Mouse (Mus musculus) embryonic fibroblast, embryonic 13.5 days (primary cell): ENCODE data around the gene Nsd2. TPM values are rescaled to one million over a fixed set of nuclear protein-coding genes. Genes with fewer than 3 reads are reported as not detected.

Experiments used
- H3K27ac ChIP-seq: 2 replicates; pipeline ENCODE4 v1.5.1; 2012; ENCODE audit warnings: low read length, control low read depth, inconsistent platforms; ENCODE audit not compliant: insufficient read depth
- H3K4me1 ChIP-seq: 2 replicates; pipeline ENCODE4 v1.6.1; 2011; ENCODE audit warnings: low read length; ENCODE audit not compliant: control insufficient read depth, insufficient read depth
- H3K4me3 ChIP-seq: 2 replicates; pipeline ENCODE4 v1.5.1; 2011; ENCODE audit warnings: mild to moderate bottlenecking, control low read depth, low read length; ENCODE audit not compliant: insufficient read depth
- CTCF ChIP-seq: IDR thresholded peaks from 2 replicates; pipeline ENCODE4 v1.5.1; 2011; ENCODE audit warnings: mild to moderate bottlenecking, control low read depth, low read length, moderate library complexity, borderline replicate concordance; ENCODE audit not compliant: insufficient read depth
- POLR2A ChIP-seq: IDR thresholded peaks from 2 replicates; pipeline ENCODE4 v1.6.1; 2011; ENCODE audit warnings: low read depth, mild to moderate bottlenecking, control low read depth, low read length, moderate library complexity
- polyA plus RNA-seq: library from polyadenylated mRNA; stranded (reverse); fragments of >200 nt; gene quantifications from 2 replicates; pipeline ENCODE4 v1.2.4, GENCODE M21; 2011; ENCODE audit warnings: low read depth; ENCODE audit not compliant: missing spikeins, insufficient read length

Nsd2 gene
- polyA plus RNA-seq, 1 experiment: 103 TPM

DNA sequence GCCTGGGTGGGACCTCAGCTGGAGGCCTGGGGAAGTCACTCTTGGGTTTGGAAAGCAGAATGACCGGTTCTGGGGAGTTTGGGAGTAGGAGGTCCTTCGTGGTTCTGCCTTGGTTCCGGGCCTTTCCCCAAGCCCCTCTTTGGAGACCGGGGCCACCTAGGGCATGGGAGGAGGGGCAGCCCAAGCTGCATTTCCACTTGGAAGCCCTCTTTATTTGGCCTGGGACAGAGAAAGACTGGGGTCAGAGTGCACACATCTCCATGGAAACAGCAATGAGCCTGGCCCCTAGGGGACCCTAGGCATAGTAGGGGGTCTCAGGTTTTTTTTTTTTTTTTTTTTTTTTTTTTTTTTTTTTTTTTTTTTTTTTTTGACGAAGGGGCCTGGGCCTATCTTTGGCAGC, 2.4 kb upstream of the Nsd2 start:
- Histone ChIP-seq H3K4me3 (no peak overlapping the region), H3K4me1 (peaks cover 2% of the 10 kb centered on the region; the same call in 1 of the 2 replicates), H3K27ac (no peak overlapping the region)
- TF ChIP-seq CTCF (no peak), POLR2A (no peak)

DNA sequence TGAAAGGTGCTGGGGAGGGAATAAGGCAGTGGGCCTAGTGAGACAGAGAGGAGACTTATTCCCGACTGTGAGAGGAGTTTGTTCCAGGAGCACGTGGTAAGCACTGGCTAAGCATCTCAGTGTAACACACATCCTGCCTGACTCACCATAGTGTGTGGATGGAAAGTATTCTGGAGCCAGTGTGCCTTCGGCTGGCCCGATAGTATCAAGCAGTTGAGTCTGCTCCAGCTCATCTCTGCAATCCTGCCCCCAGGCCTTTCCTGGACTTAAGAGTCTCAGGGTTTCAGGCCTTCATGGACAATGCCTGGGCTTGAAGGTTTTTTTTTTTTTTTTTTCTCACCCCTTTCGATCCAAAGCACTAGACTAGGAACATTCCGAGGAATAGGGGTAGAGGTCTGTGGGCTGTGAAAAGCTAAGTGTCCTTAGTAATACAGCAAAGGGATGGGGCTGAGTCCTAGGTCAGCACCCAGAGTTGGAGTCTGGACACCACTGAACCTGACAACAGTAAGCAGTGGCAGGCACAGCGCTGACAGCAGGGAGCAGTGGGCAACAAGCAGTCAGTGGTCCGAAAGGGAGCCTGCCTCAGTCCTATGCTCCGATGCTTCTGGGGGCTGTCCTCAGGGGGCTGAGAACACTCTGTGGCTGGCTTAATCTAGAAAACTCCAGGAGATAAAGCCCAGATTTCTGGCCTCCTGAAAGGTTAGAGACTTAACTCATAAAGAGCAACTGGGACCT, 1.2 kb upstream of the Nsd2 start:
- H3K4me3 ChIP-seq: peak overlapping the region; percentile 60
- TF ChIP-seq POLR2A (peak; percentile 79), CTCF (no peak)
- peaks cover 2% of the 10 kb centered on the region; the same call in 1 of the 2 replicates for H3K4me1 ChIP-seq
- peak overlapping the region; percentile 72 for H3K27ac ChIP-seq

DNA sequence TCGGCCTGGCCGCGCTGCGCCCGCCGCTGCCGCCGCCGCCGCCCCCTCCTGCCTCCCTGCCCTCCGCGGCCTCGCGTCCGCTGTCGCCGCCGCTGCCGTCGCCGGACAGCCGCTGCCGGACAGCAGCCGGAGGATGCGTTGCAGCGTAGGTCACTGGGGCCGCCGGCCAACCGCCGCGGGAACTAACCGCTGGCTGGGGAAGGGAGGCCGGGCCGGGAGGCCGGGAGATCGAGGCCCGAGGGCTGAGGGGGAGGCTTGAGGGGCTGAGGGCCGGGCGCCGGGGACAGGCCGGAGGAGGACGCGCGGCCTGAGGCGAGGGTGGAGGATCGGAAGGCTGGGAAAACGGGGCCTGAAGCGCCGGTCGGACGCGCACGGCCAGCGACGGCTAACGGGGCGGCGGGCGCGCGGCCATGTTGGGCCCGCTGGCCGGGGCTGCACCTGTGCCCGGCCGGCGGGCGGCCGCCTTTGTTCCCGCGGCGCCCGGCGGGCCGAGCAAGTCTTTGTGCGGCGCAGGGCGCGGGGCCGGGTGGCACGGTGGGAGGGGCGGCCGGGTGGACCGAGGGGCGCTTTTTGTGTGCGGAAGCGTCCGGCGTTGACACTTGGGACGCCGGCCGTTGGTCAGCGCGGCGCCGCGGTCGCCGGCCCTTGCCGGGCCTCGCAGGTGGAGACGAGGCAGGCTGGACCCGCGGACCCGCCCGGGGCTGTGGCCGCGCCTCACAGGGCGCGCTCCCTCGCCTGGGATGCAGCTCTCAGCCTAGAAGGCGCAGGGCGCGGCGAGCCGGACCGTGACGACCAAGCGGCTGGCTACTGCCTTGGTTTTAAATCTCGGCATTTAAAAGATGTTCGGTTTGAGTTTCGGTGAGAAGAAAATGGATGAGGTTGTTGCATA, 452 bp downstream of the Nsd2 start:
- Histone ChIP-seq H3K4me1 (peaks cover 2% of the 10 kb centered on the region; the same call in 1 of the 2 replicates), H3K27ac (peak overlapping the region; percentile 85), H3K4me3 (peak overlapping the region; percentile 98)
- TF ChIP-seq CTCF: no peak
- TF ChIP-seq POLR2A: no peak

DNA sequence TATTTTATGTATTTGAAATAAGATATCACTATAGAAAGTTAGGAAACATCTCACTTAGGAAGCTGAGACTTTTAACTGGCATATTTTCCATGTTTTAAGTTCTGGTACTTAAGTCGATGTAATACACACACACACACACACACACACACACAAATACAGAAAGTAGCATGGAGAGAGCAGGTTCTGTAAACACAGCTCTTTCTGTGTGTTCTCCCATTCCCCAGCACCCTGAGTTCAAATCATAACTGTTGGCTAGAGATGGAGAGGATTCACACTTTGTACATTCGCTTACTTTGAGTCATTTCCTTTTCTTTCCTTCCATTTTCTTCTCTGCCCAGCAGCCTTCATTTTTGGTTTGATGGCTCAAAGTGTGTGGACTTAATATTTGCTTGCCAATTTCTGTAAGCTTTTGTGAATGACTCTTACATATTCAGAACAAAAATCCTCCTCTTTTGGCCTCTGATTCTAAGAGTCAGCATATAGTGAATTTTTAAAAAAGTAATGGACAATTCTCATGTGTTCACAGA, 1.4 kb downstream of the Nsd2 start:
- Histone ChIP-seq H3K27ac (peak overlapping the region; percentile 85; the same call in 1 of the 2 replicates), H3K4me1 (peaks cover 2% of the 10 kb centered on the region; the same call in 1 of the 2 replicates), H3K4me3 (peak overlapping the region; percentile 98)
- no peak for TF ChIP-seq CTCF
- TF ChIP-seq POLR2A: no peak

DNA sequence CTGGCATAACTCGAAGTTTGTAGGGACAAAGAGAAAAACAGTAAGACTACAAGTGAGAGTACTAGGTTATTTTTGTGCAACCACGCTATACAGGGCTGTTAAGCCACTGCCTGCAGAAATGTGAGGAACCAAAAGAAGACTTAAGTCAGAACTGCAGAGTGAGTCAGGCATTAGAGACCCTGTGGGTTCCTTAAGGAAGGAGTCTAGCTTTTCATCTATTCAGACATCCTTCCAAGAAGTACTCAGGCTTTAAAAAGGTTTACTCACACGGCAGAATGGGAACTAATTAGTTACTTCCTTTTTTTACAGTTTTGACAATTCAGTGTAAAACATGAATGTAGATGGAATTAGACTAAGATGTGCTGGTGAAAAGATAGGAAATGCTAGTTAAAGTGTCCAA, 1.9 kb downstream of the Nsd2 start:
- Histone ChIP-seq H3K27ac (peak overlapping the region; percentile 11; the same call in 1 of the 2 replicates), H3K4me1 (peaks cover 2% of the 10 kb centered on the region; the same call in 1 of the 2 replicates), H3K4me3 (peak overlapping the region; percentile 44)
- TF ChIP-seq CTCF (no peak), POLR2A (no peak)

DNA sequence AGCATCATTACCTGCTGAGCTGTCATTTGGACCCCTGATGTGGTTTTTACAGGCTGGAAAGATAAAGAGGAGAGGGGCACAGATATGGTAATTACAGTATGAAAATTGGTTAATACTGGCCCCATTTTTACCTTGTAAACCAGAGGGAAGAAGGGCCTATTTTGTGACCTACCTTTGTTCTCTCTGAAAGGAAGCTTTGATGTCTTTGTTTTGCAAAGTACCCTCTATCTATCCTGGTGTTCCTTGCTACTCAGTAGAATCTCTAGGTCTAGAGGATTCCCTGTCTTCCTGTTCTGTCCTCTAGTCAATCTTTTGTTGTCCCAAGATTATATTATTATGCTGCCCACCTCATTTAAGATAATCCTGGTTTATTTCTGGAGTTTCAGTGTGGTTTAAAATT, 5.5 kb downstream of the Nsd2 start:
- Histone ChIP-seq H3K4me3 (no peak overlapping the region), H3K27ac (no peak overlapping the region), H3K4me1 (no peaks in the 10 kb centered on the region; the same call in 1 of the 2 replicates)
- TF ChIP-seq POLR2A (no peak), CTCF (no peak)

GRCm38 (mm10) chr5:33828107-33828506, 7.6 kb downstream of the Nsd2 start:
- H3K4me1 ChIP-seq: no peaks in the 10 kb centered on the region; the same call in 1 of the 2 replicates
- H3K27ac ChIP-seq: no peak overlapping the region
- H3K4me3 ChIP-seq: no peak overlapping the region
- TF ChIP-seq CTCF (no peak), POLR2A (no peak)

DNA sequence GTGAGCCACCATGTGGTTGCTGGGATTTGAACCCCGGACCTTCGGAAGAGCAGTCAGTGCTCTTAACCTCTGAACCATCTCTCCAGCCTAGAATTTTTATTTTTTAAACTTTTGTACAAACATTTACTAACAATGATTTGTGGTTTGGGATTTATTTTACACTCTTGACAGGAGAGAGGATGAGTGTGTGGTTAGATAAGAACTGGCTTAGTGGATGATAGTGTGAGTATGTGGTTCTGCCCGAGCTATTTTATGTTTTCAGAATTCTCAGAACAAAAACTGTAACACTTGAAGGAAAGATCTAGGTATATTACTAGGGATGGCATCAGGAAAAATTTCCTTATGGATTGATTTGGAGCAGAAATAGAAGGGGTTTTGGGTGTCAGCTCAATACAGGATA, 9.4 kb downstream of the Nsd2 start:
- no peak overlapping the region for H3K27ac ChIP-seq
- H3K4me1 ChIP-seq: no peaks in the 10 kb centered on the region; the same call in 1 of the 2 replicates
- H3K4me3 ChIP-seq: no peak overlapping the region
- TF ChIP-seq CTCF (no peak), POLR2A (no peak)

DNA sequence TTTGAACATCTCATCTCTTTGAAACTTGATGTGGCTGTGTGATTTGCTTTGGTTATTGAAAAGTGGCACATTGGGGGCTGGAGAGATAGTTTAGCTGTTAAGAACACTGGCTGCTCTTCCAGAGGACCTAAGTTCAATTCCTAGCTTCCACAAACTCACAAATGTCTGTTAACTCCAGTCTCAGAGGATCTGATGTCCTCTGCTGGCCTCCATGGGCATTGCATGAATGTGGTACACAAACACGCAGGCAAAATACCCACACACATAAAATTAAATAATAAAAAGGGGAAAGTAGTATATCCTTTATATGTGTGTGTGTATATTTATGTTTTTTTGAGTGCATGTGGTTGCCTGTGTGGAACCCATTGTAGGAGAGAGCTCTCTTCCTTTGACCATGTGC, 10.3 kb downstream of the Nsd2 start:
- Histone ChIP-seq H3K4me3 (no peak overlapping the region), H3K27ac (no peak overlapping the region), H3K4me1 (no peaks in the 10 kb centered on the region; the same call in 1 of the 2 replicates)
- TF ChIP-seq POLR2A (no peak), CTCF (no peak)
